Mouse (Mus musculus) macrophage (primary cell): Measurements from ENCODE around the gene Kynu. TPM values are rescaled to one million over a fixed set of nuclear protein-coding genes. Genes with fewer than 3 reads are reported as not detected.

Source experiments
- H3K27ac ChIP-seq: fragments of 350-480 bp; formaldehyde crosslinking; 2 replicates; pipeline ENCODE4 v1.9.0; 2021
- H3K36me3 ChIP-seq: fragments of 350-480 bp; formaldehyde crosslinking; 2 replicates; pipeline ENCODE4 v1.9.0; 2021; ENCODE audit errors: inconsistent target
- H3K4me3 ChIP-seq: fragments of 350-480 bp; formaldehyde crosslinking; 2 replicates; pipeline ENCODE4 v1.9.0; 2021; ENCODE audit errors: inconsistent target
- H3K79me2 ChIP-seq: fragments of 350-480 bp; formaldehyde crosslinking; 2 replicates; pipeline ENCODE4 v1.9.0; 2021; ENCODE audit errors: inconsistent target
- WGBS: methylation state at CpG from one replicate; pipeline ENCODE4 v1.1.7; 2026; ENCODE audit warnings: inconsistent platforms; ENCODE audit not compliant: missing documents; 5-methylcytosine and 5-hydroxymethylcytosine counted together
- polyA plus RNA-seq: library from polyadenylated mRNA; stranded (reverse); fragments of 250-400 nt; gene quantifications from 3 replicates; pipeline ENCODE4 v1.2.4, GENCODE M21; 2018; ENCODE audit warnings: inconsistent platforms

Gene Kynu
- polyA plus RNA-seq, 1 experiment from 2014 or later: 3.1 TPM

DNA sequence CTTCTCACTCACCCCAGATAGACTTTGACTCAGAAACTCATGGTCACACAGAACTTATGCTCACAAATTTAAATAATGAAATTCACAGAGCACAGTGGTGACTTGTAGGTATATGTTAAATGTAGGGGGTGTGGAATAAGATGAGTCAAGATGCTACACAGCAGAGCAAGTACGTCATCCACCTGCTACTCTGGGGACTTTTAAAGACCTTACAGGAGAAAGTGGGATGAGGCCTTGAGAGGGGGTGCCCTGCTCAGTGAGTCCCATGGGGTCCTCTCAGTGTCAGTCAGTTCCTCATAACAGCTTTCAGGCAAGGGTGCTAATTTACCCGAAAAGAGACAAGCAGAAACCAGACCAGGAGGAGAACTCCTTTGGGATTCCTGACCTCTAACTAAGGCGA lies 30.4 kb downstream of the Kynu start:
- no peak overlapping the region for H3K4me3 ChIP-seq
- no peaks in the 10 kb centered on the region for H3K79me2 ChIP-seq
- no peaks in the 10 kb centered on the region for H3K36me3 ChIP-seq
- H3K27ac ChIP-seq: no peak overlapping the region
- 96% methylated on average over 3 of the region's 3 CpGs for WGBS

DNA sequence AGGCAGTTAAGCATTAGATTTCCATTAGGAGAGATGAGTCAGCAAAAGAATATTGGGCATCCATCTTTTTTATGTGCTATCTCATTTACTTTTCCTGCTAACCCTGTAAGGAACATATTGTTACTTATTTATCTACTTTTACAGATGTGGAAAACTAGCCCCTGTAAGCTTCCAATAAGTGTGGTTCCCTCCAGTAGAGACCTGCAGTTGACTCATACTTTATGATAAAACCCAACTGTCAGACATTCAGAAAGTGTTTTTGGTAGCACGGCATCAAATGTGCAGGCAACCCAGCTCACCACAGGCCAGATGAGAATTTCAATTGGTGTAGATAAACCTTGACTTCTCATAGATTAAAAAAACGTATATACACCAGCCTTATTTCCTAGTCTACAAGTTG lies 32.7 kb downstream of the Kynu start:
- no peaks in the 10 kb centered on the region for H3K79me2 ChIP-seq
- no peak overlapping the region for H3K27ac ChIP-seq
- no peaks in the 10 kb centered on the region for H3K36me3 ChIP-seq
- 86% methylated on average over 2 of the region's 2 CpGs for WGBS
- H3K4me3 ChIP-seq: no peak overlapping the region

DNA sequence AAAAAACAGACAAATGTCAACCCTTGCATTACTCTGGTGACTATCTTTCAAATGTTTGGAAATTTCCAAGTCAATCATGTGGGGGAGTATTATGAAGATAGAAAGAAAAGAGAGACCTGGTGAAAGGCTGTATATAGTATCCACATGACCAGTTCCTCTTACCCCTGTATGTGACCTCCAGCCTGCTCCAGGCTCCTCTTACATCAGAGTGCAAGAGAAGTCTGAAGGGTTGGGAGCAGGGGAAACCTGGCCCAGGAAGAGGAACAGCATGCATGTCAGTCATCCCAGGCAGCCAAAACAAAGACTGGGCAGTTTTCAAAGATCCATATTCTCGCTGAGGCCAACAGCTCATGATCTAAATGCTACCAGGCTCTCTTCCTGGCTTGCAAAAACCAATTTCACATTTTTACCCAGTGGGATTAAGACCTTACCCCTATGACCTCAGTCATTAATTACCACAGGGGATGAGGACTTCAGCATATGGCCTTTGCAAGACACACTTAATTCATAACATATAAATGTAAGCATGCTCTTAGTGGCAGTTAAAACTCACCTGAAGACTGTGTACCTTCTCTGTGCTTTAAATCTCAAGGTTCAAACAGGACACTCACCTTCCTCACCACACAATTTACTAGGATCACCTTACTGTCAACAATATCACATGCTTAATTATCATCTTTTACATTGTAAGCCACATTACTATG lies 37.0 kb downstream of the Kynu start:
- Histone ChIP-seq H3K4me3 (no peak overlapping the region), H3K36me3 (no peaks in the 10 kb centered on the region), H3K79me2 (no peaks in the 10 kb centered on the region), H3K27ac (no peak overlapping the region)
- 100% methylated on average over 1 of the region's 1 CpGs for WGBS

DNA sequence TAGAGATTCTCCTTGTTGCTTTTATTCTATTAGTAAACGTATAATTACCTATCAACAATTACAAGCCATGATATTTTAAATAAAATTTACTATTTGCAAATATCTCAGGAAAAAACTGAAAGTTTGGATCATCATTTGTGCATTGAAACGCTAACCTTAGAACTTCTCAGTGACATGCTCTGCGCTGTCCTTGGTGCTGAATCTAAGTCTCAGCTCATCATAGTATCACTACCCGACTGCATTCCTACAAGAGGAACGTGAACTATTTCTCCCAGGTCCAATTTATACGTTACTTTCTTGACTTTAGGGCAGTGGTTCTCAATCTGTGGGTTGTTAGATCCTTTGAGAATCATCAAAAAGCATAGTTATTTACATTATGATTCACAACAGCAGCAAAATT lies 58.4 kb downstream of the Kynu start:
- Histone ChIP-seq H3K79me2 (no peaks in the 10 kb centered on the region), H3K36me3 (no peaks in the 10 kb centered on the region), H3K27ac (no peak overlapping the region), H3K4me3 (no peak overlapping the region)
- WGBS: 19% methylated on average over 6 of the region's 6 CpGs

DNA sequence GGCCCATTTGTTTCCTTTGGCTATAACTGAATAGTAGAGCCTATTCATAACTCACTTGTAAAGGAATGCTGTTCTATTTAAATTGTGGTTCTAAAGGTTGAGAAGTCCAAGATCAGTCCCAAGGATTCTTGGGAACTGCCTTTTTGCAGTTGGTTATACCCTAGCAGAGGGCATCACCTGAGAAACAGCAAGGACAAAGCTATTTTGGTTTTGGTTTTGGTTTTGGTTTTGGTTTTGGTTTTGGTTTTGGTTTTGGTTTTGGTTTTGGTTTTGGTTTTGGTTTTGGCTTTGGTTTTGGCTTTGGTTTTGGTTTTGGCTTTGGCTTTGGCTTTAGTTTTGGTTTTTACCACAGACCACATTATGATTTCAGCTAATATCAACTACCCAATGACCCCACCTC lies 66.0 kb downstream of the Kynu start:
- no peaks in the 10 kb centered on the region for H3K36me3 ChIP-seq
- H3K4me3 ChIP-seq: no peak overlapping the region
- no peaks in the 10 kb centered on the region for H3K79me2 ChIP-seq
- no peak overlapping the region for H3K27ac ChIP-seq

DNA sequence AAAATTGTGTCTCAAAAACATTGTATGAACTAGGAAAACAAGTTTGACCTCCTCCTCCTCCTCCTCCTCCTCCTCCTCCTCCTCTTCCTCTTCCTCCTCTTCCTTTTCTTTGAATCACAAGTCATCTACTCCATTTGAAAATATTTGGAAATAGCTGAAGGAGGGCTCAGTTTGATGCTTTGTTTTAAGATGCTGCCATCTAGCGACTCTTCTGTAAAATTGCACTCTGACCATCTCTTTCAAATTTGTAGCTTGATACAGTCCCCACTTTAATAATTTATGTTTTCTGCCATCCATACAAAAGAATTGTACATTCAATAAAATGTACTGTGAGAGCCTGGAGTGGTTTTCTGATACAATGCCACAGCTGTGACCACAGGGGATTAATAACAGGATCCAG lies 67.7 kb downstream of the Kynu start:
- H3K27ac ChIP-seq: no peak overlapping the region
- WGBS: 0% methylated on average over 1 of the region's 1 CpGs
- no peaks in the 10 kb centered on the region for H3K79me2 ChIP-seq
- H3K4me3 ChIP-seq: no peak overlapping the region
- H3K36me3 ChIP-seq: no peaks in the 10 kb centered on the region

DNA sequence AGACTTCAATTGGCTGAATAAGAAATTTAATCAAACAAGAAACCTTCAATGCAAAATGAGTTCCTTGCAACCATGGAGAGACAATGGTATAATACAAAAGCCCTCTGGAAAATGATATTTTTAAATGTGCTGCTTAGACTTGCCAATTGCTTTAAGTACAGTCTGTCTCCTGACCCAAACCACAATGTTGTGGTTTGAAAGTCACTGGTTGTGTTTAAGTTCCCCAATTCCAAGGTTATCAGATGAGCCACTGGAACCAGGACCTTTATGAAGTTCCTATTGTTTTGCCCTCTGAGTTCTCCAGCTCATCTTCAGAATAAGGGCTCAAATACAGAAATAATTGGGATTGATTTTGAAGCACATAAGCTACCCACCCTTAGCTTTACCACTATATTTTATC lies 76.7 kb downstream of the Kynu start:
- H3K4me3 ChIP-seq: no peak overlapping the region
- no peaks in the 10 kb centered on the region for H3K36me3 ChIP-seq
- H3K27ac ChIP-seq: no peak overlapping the region
- no peaks in the 10 kb centered on the region for H3K79me2 ChIP-seq

DNA sequence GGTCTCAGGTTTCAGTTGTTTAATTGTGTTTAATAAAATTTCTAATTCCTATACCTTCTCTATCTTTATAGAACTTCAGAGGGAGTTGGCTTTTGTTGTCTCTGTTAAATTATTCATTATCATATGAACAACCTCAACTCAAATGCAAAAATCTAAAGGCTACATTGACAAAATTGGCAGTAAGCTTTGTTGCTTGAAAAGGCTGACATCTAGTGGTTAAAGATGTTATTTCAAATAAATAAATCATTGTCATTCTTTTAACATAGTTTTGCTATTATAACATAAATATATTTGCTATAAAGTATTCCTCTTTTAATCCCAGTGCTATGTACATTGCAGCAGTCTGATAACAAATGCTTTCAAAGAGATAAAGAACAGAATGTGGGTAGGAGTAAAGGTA lies 81.4 kb downstream of the Kynu start:
- Histone ChIP-seq H3K4me3 (no peak overlapping the region), H3K27ac (no peak overlapping the region), H3K36me3 (no peaks in the 10 kb centered on the region), H3K79me2 (no peaks in the 10 kb centered on the region)

DNA sequence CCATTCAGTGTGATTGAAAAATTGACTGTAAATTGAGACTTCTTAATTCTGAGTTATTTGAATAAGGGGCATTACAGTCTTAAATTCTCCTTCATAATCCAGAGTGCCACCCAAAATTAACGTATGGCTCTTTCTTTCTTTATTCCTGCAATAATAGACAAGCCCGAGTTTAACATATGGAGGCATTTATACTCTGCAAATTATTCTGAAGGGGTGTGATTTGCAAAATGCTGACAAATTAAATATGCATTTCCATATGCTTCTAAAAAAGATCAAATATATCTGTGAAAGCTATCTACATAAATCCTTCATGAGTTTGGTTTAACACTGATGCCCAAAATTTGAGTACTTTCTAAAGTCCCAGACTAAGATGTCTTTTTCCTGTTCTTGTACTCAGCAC lies 91.8 kb downstream of the Kynu start:
- Histone ChIP-seq H3K79me2 (no peaks in the 10 kb centered on the region), H3K4me3 (no peak overlapping the region), H3K27ac (no peak overlapping the region), H3K36me3 (no peaks in the 10 kb centered on the region)
- 89% methylated on average over 2 of the region's 2 CpGs for WGBS

DNA sequence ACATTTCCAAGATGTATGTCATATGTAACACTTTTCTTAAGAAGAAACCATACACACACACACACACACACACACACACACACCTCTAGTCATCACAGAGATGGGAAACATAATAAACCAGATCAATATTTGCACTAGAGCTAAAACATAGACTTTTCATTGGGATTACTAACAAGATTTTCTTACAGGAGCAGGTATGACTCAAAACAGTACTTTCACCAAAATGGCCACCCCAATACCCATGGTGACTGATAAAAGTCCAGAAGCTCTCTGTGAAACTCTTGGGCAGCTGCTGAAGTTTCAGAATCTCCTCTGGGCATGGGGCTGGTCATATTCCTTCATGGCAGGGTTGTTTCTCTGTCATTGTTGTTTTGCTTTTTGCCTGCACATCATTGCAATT lies 114.5 kb downstream of the Kynu start:
- Histone ChIP-seq H3K79me2 (no peaks in the 10 kb centered on the region), H3K27ac (no peak overlapping the region), H3K36me3 (no peaks in the 10 kb centered on the region), H3K4me3 (no peak overlapping the region)

DNA sequence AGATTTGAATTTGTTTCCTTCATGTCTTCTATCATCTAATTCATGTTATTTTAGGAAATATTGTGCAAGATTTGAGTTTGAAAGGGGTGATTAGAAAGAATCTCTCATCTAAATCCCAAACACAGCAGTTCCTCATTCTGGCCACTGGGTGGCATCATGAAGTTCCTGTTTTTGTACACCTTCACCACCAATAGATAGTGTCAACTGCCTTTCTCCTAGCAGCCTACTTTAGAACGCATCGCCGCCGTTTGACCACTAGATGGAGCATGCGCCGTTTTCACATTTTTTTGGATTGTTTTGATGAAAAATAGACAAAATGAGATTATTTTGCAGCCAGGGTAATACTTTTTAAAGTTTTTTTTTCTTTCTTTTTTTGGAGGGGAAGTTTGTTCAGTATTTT lies 118.5 kb downstream of the Kynu start:
- Histone ChIP-seq H3K79me2 (no peaks in the 10 kb centered on the region), H3K4me3 (no peak overlapping the region), H3K27ac (no peak overlapping the region), H3K36me3 (no peaks in the 10 kb centered on the region)
- WGBS: 1% methylated on average over 6 of the region's 6 CpGs

DNA sequence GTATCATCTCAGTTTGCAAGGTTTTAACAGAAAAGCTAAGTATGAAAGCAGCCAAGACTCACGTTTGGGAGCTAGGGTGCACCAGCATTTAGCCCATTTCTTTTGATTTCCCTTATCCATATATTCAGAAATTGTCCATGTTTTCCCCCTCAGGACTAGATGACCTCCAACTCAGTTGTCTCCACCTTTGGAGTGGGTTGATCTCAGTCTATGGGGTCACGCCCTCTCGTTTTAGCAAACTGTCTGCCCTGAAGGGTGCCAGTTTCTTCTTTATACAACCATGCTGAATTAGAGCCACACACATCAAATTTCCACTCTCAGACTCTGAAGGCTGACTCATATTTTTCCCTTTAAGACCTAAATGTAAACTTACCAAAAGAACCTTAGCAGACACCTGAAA lies 119.0 kb downstream of the Kynu start:
- H3K79me2 ChIP-seq: no peaks in the 10 kb centered on the region
- no peak overlapping the region for H3K27ac ChIP-seq
- WGBS: 67% methylated on average over 3 of the region's 3 CpGs
- H3K4me3 ChIP-seq: no peak overlapping the region
- H3K36me3 ChIP-seq: no peaks in the 10 kb centered on the region

DNA sequence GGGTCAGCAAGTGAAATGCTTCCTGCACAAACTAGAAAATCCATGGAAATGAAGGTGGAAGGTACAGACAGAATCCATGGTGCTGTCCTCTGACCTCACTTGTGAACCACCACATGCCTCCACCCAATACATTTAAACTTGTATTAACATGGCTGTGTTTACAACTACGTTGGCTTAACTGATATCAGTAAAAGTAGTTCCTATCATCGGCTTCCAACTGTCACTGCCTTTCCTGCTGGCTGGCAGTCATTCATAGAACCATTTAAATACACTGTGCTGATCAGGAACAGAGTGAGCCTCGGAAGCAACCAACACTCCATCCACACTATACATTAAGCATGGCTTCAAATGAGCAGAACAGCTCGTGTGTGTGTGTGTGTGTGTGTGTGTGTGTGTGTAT lies 120.1 kb downstream of the Kynu start:
- Histone ChIP-seq H3K27ac (no peak overlapping the region), H3K36me3 (no peaks in the 10 kb centered on the region), H3K79me2 (no peaks in the 10 kb centered on the region), H3K4me3 (no peak overlapping the region)
- WGBS: 83% methylated on average over 4 of the region's 4 CpGs

DNA sequence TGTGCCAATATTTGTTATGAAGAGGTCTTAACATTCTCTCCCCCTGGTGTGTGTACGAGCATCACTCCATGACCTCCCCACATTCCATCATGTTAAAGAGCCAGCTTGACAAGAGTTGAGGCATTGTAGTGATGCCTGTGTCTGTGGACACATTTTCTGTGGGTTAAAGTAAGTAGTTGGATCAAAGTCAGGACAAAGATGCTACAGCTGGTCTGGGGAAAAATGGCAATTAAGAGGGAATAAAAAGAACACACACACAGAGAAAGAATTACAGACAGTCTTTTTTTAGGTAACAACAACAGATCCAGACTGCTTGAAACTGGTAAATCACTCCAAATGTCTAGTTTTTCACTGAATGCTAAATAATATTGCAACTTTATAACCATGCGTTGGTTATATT lies 135.3 kb downstream of the Kynu start:
- Histone ChIP-seq H3K27ac (no peak overlapping the region), H3K79me2 (no peaks in the 10 kb centered on the region), H3K4me3 (no peak overlapping the region), H3K36me3 (no peaks in the 10 kb centered on the region)
- WGBS: 100% methylated on average over 2 of the region's 2 CpGs

DNA sequence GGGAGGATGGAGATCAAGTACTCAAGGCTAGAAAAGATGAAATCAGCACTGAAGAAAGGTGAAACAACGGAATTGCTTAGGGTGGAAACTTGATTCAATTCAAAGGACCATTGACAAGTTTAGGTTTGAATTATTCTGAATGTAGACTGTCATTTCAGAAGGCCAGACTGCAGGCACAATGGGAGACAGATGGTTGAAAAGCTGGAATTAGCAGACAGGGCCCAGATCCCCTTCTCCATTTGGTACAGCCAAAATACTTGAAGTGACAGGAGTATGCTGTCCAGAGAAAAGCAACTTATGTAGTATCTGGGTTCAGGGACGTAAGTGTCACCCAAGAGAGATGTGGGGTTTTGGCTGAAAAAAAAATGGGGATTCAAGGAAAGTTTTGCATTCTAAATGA lies 136.2 kb downstream of the Kynu start:
- Histone ChIP-seq H3K4me3 (no peak overlapping the region), H3K27ac (no peak overlapping the region), H3K36me3 (no peaks in the 10 kb centered on the region), H3K79me2 (no peaks in the 10 kb centered on the region)
- 95% methylated on average over 2 of the region's 2 CpGs for WGBS

DNA sequence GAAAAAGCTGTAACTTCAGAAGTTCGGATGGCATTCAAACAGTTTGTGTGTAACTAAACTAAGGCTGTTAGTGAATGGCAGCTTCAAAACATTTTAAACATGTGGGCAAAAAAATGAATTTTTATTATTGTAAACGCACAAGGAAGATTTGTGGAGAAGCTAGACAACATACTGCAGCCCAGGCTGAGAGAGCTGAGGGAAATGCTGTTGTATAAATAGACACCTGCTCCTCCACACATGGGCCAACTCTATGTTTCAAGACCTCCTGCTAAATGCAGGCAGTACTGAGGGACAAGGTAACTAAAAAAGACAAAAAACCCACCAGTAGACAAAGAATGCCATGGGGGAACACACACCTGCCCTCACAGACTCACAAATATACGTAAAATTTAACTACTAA lies 140.5 kb downstream of the Kynu start:
- Histone ChIP-seq H3K4me3 (no peak overlapping the region), H3K27ac (no peak overlapping the region), H3K36me3 (no peaks in the 10 kb centered on the region), H3K79me2 (no peaks in the 10 kb centered on the region)
- 97% methylated on average over 3 of the region's 3 CpGs for WGBS
